Mouse (Mus musculus): Measurements from ENCODE around the gene Srsf9. TPM values are rescaled to one million over a fixed set of nuclear protein-coding genes. Genes with fewer than 3 reads are reported as not detected.

Gene Srsf9
- polyA plus RNA-seq (2016; fragmentation: Nextera tagmentation; extraction: Ambion mirVana) = 195 and 200 TPM in 2 replicates

DNA sequence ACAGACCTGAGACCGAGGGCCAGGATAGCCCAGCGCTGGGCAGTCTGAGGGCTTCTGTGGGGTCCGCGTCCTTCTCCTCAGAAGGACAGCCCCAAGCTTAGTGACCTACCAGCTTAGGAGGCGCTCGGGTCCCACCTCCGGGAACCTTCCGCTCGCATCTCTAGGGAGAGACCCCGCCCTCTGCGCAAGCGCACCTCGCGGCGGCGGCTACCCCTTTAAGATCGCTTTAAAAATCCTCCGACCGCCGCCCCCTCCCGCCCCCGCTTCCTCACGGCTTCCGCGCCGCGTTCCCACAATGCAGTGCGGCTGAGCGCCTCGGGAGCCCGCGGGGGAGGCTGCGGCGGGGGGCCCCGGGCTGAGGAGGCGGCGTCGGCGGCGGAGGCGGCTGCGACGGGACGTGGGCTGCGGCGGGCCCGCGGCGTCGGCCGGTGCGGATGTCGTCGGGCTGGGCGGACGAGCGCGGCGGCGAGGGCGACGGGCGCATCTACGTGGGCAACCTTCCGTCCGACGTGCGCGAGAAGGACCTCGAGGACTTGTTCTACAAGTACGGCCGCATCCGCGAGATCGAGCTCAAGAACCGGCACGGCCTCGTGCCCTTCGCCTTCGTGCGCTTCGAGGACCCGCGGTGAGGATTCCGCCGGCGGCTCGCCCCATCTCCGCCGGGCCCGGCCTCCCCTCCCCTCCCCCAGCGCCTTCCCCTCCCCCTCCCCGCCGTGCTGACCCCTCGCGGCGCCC, at the start of gene Srsf9:
TSS of gene Srsf9 (plus strand) at position 303 of the 735 bp plus-strand sequence.
- peaks cover 33% of the 10 kb centered on the region for H3K36me3 ChIP-seq
- ATAC-seq = peak; percentile 89
- WGBS (ENCODE audit: insufficient replicate concordance) = under 1% methylated on average over 89 of the region's 97 CpGs
- H3K9ac ChIP-seq = peak within 1 kb of the TSS; percentile 94
- H3K4me2 ChIP-seq = peak within 1 kb of the TSS; percentile 87
- peaks cover 58% of the 10 kb centered on the region for H3K4me1 ChIP-seq
- H3K27ac ChIP-seq = peak within 1 kb of the TSS; percentile 96
- no peaks in the 10 kb centered on the region for H3K27me3 ChIP-seq (replicated peaks)
- H3K4me3 ChIP-seq = peak within 1 kb of the TSS; percentile 90
- no peaks in the 10 kb centered on the region for H3K9me3 ChIP-seq (replicated peaks)

DNA sequence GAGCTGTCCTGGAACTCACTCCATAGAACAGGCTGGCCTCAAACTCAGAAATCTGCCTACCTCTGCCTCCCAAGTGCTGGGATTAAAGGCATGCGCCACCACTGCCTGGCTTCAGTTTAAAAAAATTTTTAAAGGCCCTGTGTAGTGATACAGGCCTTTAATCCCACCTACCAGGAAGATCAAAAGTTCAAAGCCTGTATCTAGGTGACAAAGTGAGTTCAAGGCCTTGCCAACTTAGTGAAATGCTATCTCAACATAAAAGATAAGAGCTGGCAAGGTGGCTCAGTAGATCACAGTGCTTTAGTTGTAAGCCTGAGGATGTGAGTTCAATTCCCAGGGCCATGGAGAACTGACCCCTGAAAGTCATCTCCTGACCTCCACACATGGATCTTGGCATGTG, 48.9 kb upstream of the Srsf9 start:
- Histone ChIP-seq H3K4me3 (no peak overlapping the region), H3K4me1 (peaks cover 67% of the 10 kb centered on the region), H3K27ac (no peak overlapping the region), H3K36me3 (peaks cover 5% of the 10 kb centered on the region; the same call in 1 of the 2 replicates), H3K4me2 (no peak overlapping the region), H3K9ac (no peak overlapping the region), H3K27me3 (replicated peaks) (no peaks in the 10 kb centered on the region), H3K9me3 (replicated peaks) (no peaks in the 10 kb centered on the region; the same call in 1 of the 2 replicates)
- WGBS (ENCODE audit: insufficient replicate concordance) = 76% methylated on average over 1 of the region's 1 CpGs
- no peak for ATAC-seq

DNA sequence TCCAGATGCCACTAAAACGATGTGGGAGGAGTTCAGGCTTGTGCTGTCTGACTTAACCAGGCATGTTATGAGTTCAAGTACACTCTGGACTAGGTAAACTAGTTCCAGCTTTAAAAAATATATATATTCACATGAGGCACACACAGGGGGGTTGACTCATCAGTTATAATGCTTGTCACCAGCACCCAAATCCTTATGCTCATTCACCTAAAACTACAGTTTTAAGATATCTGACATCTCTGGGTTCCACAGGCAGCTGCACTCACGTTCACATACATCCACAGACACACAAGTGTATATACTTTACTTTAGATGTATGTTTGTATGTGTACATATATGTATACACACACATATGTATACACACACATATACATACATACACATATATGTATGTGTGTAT, 48.2 kb upstream of the Srsf9 start:
- WGBS (ENCODE audit: insufficient replicate concordance) = 63% methylated on average over 2 of the region's 2 CpGs
- Histone ChIP-seq H3K4me3 (no peak overlapping the region), H3K27ac (no peak overlapping the region), H3K9ac (no peak overlapping the region), H3K27me3 (replicated peaks) (no peaks in the 10 kb centered on the region), H3K4me2 (no peak overlapping the region), H3K4me1 (peaks cover 67% of the 10 kb centered on the region), H3K36me3 (peaks cover 12% of the 10 kb centered on the region), H3K9me3 (replicated peaks) (no peaks in the 10 kb centered on the region; the same call in 1 of the 2 replicates)
- no peak for ATAC-seq

DNA sequence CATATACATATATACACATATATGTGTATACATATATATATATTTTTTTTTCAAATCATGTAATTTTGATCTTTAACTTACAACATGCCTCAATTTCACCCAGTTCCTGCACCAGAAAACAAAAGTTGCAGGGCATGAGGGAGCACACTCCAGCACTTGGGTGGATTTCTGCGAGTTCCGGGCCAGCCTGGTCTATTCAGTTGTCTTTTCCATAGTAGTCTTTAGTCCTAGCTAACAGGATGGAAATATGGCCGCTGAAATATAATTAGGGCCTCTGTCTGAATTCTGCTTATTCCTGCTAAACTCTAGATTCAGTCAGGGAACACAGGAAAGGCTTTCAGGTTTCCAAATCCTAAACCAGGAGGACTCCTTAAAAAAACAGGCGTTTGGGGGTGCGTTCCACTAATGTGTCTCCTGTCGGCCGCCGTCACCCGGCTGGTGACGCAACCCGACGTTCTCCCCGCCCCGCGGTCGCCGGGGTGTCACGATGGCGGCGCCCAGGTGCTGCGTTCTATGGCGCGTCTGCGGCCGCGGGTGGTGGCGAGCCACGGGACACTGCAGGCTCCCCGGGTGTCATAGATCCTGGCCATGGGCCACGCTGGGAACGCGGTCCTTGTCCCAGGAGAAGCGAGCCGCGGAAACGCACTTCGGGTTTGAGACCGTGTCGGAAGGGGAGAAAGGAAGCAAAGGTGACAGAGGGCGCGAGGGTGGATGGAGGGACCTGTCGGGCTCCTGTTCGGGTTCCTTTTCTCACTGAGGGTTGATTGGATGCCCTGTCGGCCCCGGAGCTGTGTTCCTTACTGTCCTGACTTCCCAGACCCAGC, 47.5 kb upstream of the Srsf9 start, which contains the start of gene Coq5:
TSS of gene Coq5 (plus strand) at position 441 of the 824 bp plus-strand sequence.
- ATAC-seq = peak; percentile 78
- peak within 1 kb of the TSS; percentile 79 for H3K4me3 ChIP-seq
- H3K36me3 ChIP-seq = peaks cover 18% of the 10 kb centered on the region
- peak within 1 kb of the TSS; percentile 90 for H3K9ac ChIP-seq
- 4% methylated on average over 45 of the region's 45 CpGs for WGBS (ENCODE audit: insufficient replicate concordance)
- H3K4me2 ChIP-seq = peak within 1 kb of the TSS; percentile 95
- peaks cover 62% of the 10 kb centered on the region for H3K4me1 ChIP-seq
- peak within 1 kb of the TSS; percentile 66 for H3K27ac ChIP-seq
- H3K27me3 ChIP-seq (replicated peaks) = no peaks in the 10 kb centered on the region
- H3K9me3 ChIP-seq (replicated peaks) = no peaks in the 10 kb centered on the region; the same call in 1 of the 2 replicates

DNA sequence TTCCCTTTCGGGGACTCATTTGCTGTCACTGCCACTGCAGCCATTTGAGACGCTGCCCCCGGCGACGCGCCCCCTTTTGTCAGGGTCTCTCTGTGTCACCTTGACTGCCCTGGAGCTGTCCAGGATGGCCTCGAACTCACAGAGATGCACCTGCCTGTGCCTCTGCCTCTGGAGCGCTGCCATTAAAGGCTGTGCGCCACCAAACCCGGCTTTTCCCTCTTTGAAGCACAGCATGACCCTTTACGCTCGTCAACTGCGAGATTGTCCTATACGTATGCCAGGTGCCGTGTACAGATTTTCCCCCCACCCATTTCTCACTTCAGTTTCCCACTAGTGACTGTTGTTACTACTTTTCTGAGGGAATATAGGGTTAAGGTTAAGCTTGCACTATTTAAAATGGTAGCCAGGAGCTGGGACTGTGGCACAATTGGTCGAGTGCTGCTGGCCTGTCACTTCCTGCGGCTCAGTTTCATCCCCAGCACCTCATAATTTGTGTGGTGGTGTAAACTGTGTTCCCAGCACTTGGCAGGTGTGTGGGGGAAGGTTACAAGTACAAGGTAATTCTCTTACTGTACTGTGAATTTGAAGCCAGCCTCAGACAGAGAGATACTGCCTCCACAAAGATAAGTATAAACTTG, 46.8 kb upstream of the Srsf9 start:
- Histone ChIP-seq H3K9ac (peak overlapping the region; percentile 90), H3K9me3 (replicated peaks) (no peaks in the 10 kb centered on the region; the same call in 1 of the 2 replicates), H3K4me1 (peaks cover 56% of the 10 kb centered on the region), H3K36me3 (peaks cover 25% of the 10 kb centered on the region), H3K27me3 (replicated peaks) (no peaks in the 10 kb centered on the region), H3K4me2 (peak overlapping the region; percentile 95), H3K4me3 (peak overlapping the region; percentile 79), H3K27ac (peak overlapping the region; percentile 66)
- ATAC-seq = peak; percentile 38
- WGBS (ENCODE audit: insufficient replicate concordance) = 4% methylated on average over 17 of the region's 17 CpGs

DNA sequence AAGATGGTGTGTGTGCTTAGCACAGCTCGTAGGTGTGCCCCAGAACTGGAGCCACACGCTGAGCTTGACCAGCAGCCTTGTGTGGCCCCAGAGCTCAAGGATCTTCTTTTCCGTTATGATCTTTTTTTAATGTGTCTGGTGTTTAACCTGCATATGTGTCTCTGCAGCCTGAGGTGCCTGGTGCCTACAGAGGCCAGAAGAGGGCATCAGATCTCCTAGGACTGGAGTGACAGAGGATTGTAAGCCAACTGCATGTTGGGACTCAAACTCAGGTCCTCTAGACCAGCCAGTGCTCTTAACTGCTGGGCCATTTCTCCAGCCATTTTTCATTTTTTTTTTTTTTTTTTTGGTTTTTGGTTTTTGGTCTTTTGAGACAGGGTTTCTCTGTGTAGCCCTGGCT, 42.2 kb upstream of the Srsf9 start:
- H3K4me3 ChIP-seq = no peak overlapping the region
- no peaks in the 10 kb centered on the region for H3K27me3 ChIP-seq (replicated peaks)
- peaks cover 37% of the 10 kb centered on the region for H3K4me1 ChIP-seq
- WGBS (ENCODE audit: insufficient replicate concordance) = 89% methylated on average over 3 of the region's 3 CpGs
- peak; percentile 47; the same call in 1 of the 2 replicates for ATAC-seq
- peaks cover 62% of the 10 kb centered on the region for H3K36me3 ChIP-seq
- no peak overlapping the region for H3K4me2 ChIP-seq
- H3K9ac ChIP-seq = no peak overlapping the region
- H3K27ac ChIP-seq = no peak overlapping the region
- no peaks in the 10 kb centered on the region for H3K9me3 ChIP-seq (replicated peaks)

DNA sequence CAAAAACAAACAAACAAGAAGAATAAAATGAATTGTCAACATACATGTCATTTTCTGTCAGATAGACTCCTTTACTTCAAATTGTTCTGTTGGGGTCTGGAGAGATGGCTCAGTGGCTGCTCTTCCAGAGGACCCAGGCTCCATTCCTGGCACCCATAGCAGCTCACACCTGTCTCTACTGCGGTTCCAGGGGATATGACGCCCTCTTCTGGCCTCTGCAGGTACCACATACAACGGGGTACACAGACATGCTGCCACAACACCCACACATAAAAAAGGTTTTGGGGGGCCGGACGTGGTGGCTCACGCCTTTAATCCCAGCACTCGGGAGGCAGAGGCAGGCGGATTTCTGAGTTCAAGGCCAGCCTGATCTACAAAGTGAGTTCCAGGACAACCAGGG, 32.8 kb upstream of the Srsf9 start:
- H3K27me3 ChIP-seq (replicated peaks) = no peaks in the 10 kb centered on the region
- 85% methylated on average over 8 of the region's 8 CpGs for WGBS (ENCODE audit: insufficient replicate concordance)
- no peaks in the 10 kb centered on the region for H3K9me3 ChIP-seq (replicated peaks)
- H3K4me2 ChIP-seq = no peak overlapping the region
- peaks cover 94% of the 10 kb centered on the region for H3K36me3 ChIP-seq
- H3K9ac ChIP-seq = no peak overlapping the region
- no peak overlapping the region for H3K27ac ChIP-seq
- ATAC-seq = no peak
- no peak overlapping the region for H3K4me3 ChIP-seq
- peaks cover 40% of the 10 kb centered on the region for H3K4me1 ChIP-seq

DNA sequence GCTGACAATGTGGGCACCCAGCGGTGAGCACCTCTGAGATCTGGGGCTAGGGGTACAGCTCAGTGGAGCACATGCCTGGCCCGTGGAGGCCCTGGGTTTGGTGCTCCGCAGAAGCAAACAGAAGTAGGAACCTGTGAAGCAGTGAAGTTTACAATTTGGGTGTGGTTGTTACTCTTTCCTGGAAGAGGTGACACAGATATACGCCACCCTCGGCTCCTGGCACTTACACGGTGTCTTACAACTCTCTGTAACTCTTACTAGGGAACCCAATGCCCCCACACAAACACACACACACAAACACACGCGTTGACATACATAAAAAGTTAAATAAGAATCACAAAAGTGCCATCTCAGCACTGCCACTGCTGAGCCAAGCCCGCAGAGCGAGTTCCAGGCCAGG, 30.6 kb upstream of the Srsf9 start:
- Histone ChIP-seq H3K36me3 (peaks cover 78% of the 10 kb centered on the region), H3K27ac (peak overlapping the region; percentile 80), H3K4me1 (peaks cover 50% of the 10 kb centered on the region), H3K4me2 (peak overlapping the region; percentile 43), H3K9me3 (replicated peaks) (no peaks in the 10 kb centered on the region), H3K27me3 (replicated peaks) (no peaks in the 10 kb centered on the region), H3K9ac (peak overlapping the region; percentile 51), H3K4me3 (peak overlapping the region; percentile 8; the same call in 1 of the 2 replicates)
- ATAC-seq = no peak
- 54% methylated on average over 10 of the region's 10 CpGs for WGBS (ENCODE audit: insufficient replicate concordance)

DNA sequence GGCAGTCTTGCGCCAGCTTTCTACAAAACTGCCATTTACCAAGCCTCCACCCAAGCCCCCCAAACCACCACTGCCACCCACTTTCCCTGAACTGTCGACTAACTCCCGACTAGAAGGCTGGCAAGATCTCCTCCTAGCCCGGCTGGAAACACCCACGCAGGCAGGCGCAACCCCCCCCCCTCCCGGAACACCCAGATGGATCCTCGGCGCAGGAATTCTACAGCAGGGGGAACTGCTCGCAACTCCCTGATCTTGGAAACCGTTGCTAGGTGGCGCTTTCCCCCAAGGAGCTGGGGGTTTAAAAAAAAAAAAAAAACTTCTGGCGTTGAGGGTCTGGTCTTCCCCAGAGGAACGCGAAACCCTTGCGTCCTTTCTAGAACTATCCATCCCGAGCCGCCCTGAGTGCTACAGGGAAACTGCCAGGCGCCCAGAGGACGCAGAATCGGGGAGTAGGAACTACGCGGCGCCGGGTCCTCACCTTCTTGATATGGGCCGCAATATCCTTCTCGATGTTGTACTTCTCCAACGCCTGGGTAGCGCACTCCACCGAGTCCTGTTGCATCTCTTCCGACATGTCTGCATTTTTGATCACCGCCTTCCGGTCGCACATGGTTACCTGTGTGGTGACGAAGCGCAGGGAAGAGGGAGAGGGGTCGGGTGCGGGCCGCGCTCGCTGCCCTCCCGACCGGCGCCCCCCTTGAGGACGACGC, 26.8 kb upstream of the Srsf9 start:
- Histone ChIP-seq H3K36me3 (peaks cover 44% of the 10 kb centered on the region), H3K9ac (peak overlapping the region; percentile 97), H3K9me3 (replicated peaks) (no peaks in the 10 kb centered on the region), H3K4me3 (peak overlapping the region; percentile 89), H3K4me1 (peaks cover 57% of the 10 kb centered on the region), H3K27ac (peak overlapping the region; percentile 95), H3K4me2 (peak overlapping the region; percentile 95), H3K27me3 (replicated peaks) (no peaks in the 10 kb centered on the region)
- 2% methylated on average over 46 of the region's 46 CpGs for WGBS (ENCODE audit: insufficient replicate concordance)
- ATAC-seq = peak; percentile 31; the same call in 1 of the 2 replicates

DNA sequence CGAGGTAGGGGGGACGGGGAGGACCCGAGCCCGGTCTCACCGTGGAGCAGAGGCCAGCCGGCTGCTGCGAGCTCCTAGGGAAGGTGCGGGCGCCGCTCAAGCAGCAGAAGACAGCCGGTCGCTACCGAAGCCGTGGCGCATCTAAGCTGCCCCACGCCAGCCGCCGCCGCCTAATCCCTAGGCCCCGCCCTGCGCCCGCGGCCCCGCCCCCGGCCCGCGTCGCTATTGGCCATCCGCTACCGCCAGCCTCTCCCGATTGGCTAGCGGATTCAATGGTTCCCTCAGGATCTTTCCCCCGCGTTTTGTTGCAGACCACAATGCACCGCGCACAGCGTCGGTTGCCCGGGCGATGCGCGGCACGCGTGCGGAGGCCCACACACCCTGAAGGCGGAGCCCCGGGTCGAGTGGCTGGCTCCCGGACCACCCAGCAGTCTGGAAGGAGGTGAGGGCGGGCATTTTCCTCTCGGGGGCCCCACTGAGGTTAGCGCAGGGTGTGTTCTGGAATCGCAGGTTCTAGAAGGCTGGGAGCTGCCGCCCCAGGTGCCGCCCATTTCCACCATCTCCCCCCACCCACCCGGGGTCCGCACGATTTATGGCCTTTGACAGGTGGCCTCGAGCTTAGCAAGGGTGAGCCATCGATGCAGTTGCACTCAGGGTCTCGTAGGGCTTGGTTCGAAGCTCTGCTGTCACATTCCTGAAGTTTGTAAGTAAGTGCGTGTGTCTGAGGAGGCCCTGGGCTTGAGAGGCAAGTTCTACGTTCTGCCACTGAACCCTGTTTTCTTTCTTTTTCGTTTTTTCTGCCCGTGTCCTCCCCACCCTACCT, 26.0 kb upstream of the Srsf9 start, which contains the start of gene Dynll1:
TSS of gene Dynll1 (minus strand) at position 208 of the 823 bp plus-strand sequence.
- Histone ChIP-seq H3K9me3 (replicated peaks) (no peaks in the 10 kb centered on the region), H3K9ac (peak within 1 kb of the TSS; percentile 97), H3K4me3 (peak within 1 kb of the TSS; percentile 89), H3K4me1 (peaks cover 49% of the 10 kb centered on the region), H3K36me3 (peaks cover 36% of the 10 kb centered on the region), H3K27ac (peak within 1 kb of the TSS; percentile 95), H3K27me3 (replicated peaks) (no peaks in the 10 kb centered on the region), H3K4me2 (peak within 1 kb of the TSS; percentile 95)
- peak; percentile 95 for ATAC-seq
- 2% methylated on average over 63 of the region's 66 CpGs for WGBS (ENCODE audit: insufficient replicate concordance)

All from liver, embryonic 12.5 days (tissue).